Mouse (Mus musculus) heart, postnatal 0 days (tissue): ENCODE measurements at regions not wholly inside any gene's neighbourhood (a gene's known extent, or its start where the extent isn't known, plus 50 kb on each side); places are given as distances from the start of the nearest gene placed in this dataset.

Experiments
- CTCF ChIP-seq: IDR thresholded peaks from 2 replicates; pipeline ENCODE4 v1.5.1; 2016; ENCODE audit warnings: antibody characterized with exemption, control low read depth, low read depth
- EP300 ChIP-seq: IDR thresholded peaks from 2 replicates; pipeline ENCODE4 v1.6.1; 2016; ENCODE audit warnings: antibody characterized with exemption, low read depth

DNA sequence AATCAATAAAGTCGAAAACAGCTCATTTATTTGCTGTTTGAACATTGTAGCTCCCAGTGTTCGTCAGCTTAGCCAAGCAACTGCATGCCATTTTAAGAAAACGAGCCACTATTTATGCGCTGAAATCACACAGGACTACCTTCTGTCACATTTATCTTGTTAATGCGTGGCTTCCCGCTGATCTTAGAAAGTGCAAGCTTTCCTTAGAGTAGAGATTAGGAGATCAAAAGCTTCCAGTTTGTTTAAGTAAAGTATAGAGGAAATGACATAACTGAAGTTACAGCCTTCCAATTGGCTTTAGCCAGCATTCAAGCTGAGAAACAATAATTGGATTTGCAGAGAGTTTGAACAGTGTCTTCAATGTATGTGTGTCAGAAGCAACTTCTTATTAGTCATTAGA is 406.4 kb downstream of the Cbln4 start:
- TF ChIP-seq CTCF (no peak), EP300 (no peak)
